Comparison of ENCODE assay signal across 32 mouse cellular contexts in the genomic region with DNA sequence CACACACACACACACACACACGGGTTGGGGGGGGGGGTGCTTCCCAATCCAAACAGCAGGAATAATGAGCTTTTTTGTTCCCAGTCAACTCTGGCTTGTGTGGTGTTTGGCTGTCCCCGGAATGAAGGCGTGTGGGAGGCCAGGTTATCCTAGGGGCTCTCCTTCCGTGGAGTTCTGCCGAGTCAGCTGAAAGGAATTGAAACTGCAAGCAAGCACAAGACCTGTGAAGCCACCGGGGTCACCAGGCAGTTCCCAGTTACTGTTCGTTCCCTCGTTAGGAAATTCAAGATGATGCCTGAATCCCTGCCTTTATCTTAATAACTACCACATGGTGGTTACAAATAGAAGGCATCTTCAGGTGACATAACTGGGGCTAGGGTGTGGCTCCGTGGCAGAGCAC. TPM values are rescaled to one million over a fixed set of nuclear protein-coding genes. Genes with fewer than 3 reads are reported as not detected.
DNase-seq lines count a peak whose midpoint lies in the region; ATAC-seq and TF ChIP-seq lines count a peak whose summit lies in the region.
"Had no signal": no experiment of that assay in that cellular context is flagged by ENCODE, and none has a peak within 500 bp of the region (broad histone marks: within the 10 kb centered on the region; RNA-seq: fewer than 3 reads in every experiment).

No protein-coding gene starts in this region.

- peaks cover 37% of the 10 kb centered on the region for H3K4me1 ChIP-seq in kidney, embryonic 16.5 days (ENCODE audit: insufficient read depth, low read length)
- no peaks in the 10 kb centered on the region for H3K4me1 ChIP-seq in ES-Bruce4 (ENCODE audit: control insufficient read depth, insufficient read depth, low read length)
- peaks cover 41% of the 10 kb centered on the region for H3K4me1 ChIP-seq in embryonic facial prominence, embryonic 12.5 days

- no peak for ATAC-seq in kidney, embryonic 16.5 days (ENCODE audit: low FRiP score, low TSS enrichment)
- no peak for ATAC-seq in embryonic facial prominence, embryonic 12.5 days (ENCODE audit: insufficient number of reproducible peaks, insufficient read depth, low FRiP score, low TSS enrichment)

- no peaks in the 10 kb centered on the region for H3K27me3 ChIP-seq in kidney, embryonic 16.5 days (ENCODE audit: insufficient read depth, low read length)
- no peaks in the 10 kb centered on the region for H3K27me3 ChIP-seq in ES-Bruce4 (ENCODE audit: control insufficient read depth, insufficient read depth, low read length, poor library complexity, severe bottlenecking)
- peaks cover 14% of the 10 kb centered on the region for H3K27me3 ChIP-seq in embryonic facial prominence, embryonic 12.5 days
- H3K27me3 ChIP-seq: hindbrain, embryonic 15.5 days had no signal

- intact Hi-C loops in gastrocnemius, postnatal 36 days (cut with DNase I), result no loop called here

- no peak for TF ChIP-seq EP300 in ES-Bruce4 (IDR thresholded peaks at IDR 0.05; ENCODE audit: insufficient read depth, low read depth, low read length)

- no peaks in the 10 kb centered on the region for H3K9me3 ChIP-seq in kidney, embryonic 16.5 days (ENCODE audit: low read length)
- H3K9me3 ChIP-seq in ES-Bruce4 (replicated peaks; ENCODE audit: control insufficient read depth, insufficient read depth, low read length, poor library complexity, severe bottlenecking), result no peaks in the 10 kb centered on the region
- H3K9me3 ChIP-seq in embryonic facial prominence, embryonic 12.5 days, result no peaks in the 10 kb centered on the region
- H3K9me3 ChIP-seq: forebrain, embryonic 13.5 days; hindbrain, embryonic 10.5 days; hindbrain, embryonic 15.5 days; limb, embryonic 12.5 days; liver, embryonic 15.5 days; midbrain, embryonic 10.5 days; midbrain, embryonic 15.5 days had no signal

- DNase-seq in kidney, postnatal 25 days, result no peak
- DNase-seq in A20 (ENCODE audit: low read depth, low spot score), result peak; percentile 52
- no peak for DNase-seq in cerebellum, adult 9-11 months
- DNase-seq in gastrocnemius, postnatal 36 days, result no peak
- no peak for DNase-seq in lung, postnatal 25 days (ENCODE audit: low spot score)
- DNase-seq: gastrocnemius, postnatal 25 days; right cerebral cortex, postnatal 25 days had no signal

- H3K9ac ChIP-seq in kidney, embryonic 16.5 days (replicated peaks; ENCODE audit: low read length), result no peak overlapping the region
- H3K9ac ChIP-seq in ES-Bruce4 (ENCODE audit: low read depth, poor library complexity, severe bottlenecking), result 0 out of 2 replicates have a peak overlapping the region, but pooled peaks have one; percentile 46
- peak overlapping the region; percentile 7; the same call in 1 of the 2 replicates for H3K9ac ChIP-seq in embryonic facial prominence, embryonic 12.5 days
- H3K9ac ChIP-seq: forebrain, embryonic 13.5 days; hindbrain, embryonic 15.5 days; limb, embryonic 12.5 days; liver, embryonic 15.5 days; lung, embryonic 14.5 days; midbrain, embryonic 15.5 days had no signal

- H3K4me3 ChIP-seq in kidney, embryonic 16.5 days (ENCODE audit: low read length), result no peak overlapping the region
- no peak overlapping the region for H3K4me3 ChIP-seq in ES-Bruce4 (ENCODE audit: low read depth, low read length)
- H3K4me3 ChIP-seq in embryonic facial prominence, embryonic 12.5 days, result no peak overlapping the region
- H3K4me3 ChIP-seq: forebrain, embryonic 13.5 days; hindbrain, embryonic 15.5 days; left cerebral cortex, adult 2 months; liver, embryonic 15.5 days; midbrain, embryonic 15.5 days had no signal

- H3K4me2 ChIP-seq in kidney, embryonic 16.5 days (replicated peaks; ENCODE audit: low read depth, low read length), result no peak overlapping the region
- no peak overlapping the region for H3K4me2 ChIP-seq in embryonic facial prominence, embryonic 12.5 days (replicated peaks)
- H3K4me2 ChIP-seq: forebrain, embryonic 13.5 days had no signal

- 17% methylated on average over 9 of the region's 9 CpGs for WGBS in kidney, embryonic 16.5 days
- WGBS in embryonic facial prominence, embryonic 12.5 days, result 21% methylated on average over 9 of the region's 9 CpGs

- no peak for TF ChIP-seq CTCF in ES-Bruce4 (IDR thresholded peaks at IDR 0.05; ENCODE audit: low read depth, low read length)

- peak overlapping the region; percentile 34; the same call in 1 of the 2 replicates for H3K27ac ChIP-seq in kidney, embryonic 16.5 days (ENCODE audit: low read length)
- no peak overlapping the region for H3K27ac ChIP-seq in ES-Bruce4 (ENCODE audit: insufficient read depth, low read length)
- H3K27ac ChIP-seq in embryonic facial prominence, embryonic 12.5 days, result no peak overlapping the region; the same call in 1 of the 2 replicates
- H3K27ac ChIP-seq: forebrain, embryonic 13.5 days; hindbrain, embryonic 15.5 days; liver, embryonic 15.5 days; midbrain, embryonic 10.5 days; midbrain, embryonic 15.5 days; stomach, postnatal 0 days had no signal

- TF ChIP-seq POLR2A in ES-Bruce4 (IDR thresholded peaks at IDR 0.05; ENCODE audit: insufficient read depth, low read length), result no peak

- no peaks in the 10 kb centered on the region for H3K36me3 ChIP-seq in kidney, embryonic 16.5 days (ENCODE audit: insufficient read depth, low read length)
- H3K36me3 ChIP-seq in ES-Bruce4 (ENCODE audit: control insufficient read depth, insufficient read depth, low read length, poor library complexity, severe bottlenecking), result no peaks in the 10 kb centered on the region
- no peaks in the 10 kb centered on the region for H3K36me3 ChIP-seq in embryonic facial prominence, embryonic 12.5 days
- H3K36me3 ChIP-seq: hindbrain, embryonic 10.5 days; hindbrain, embryonic 15.5 days; limb, embryonic 12.5 days; liver, embryonic 15.5 days; midbrain, embryonic 10.5 days; midbrain, embryonic 15.5 days had no signal

RNA-seq across cellular contexts. Expression of a gene that starts 7.4 kb away (rescaled TPM):
- 3.0 and 3.4 TPM in 2 replicates for polyA plus RNA-seq in kidney, embryonic 16.5 days (2015; fragmentation: Nextera tagmentation; extraction: Ambion mirVana)
- polyA plus RNA-seq in ES-Bruce4 (2011; ENCODE audit: insufficient read depth, insufficient read length, low read depth, missing spikeins), result 2.7 and 3.3 TPM in 2 replicates
- polyA plus RNA-seq in embryonic facial prominence, embryonic 12.5 days (2016; fragmentation: Nextera tagmentation; extraction: Ambion mirVana), result 9.6 and 9.9 TPM in 2 replicates
- 10 to 100 TPM; 68.2 to 86.2 TPM for total RNA-seq in gastrocnemius, postnatal 36 days (2021)
- total RNA-seq: megakaryocyte progenitor cell, adult 5-6 weeks; neutrophil, adult 5-6 weeks had no signal

RNA-seq across cellular contexts. Expression of a gene that starts 7.6 kb away (rescaled TPM):
- polyA plus RNA-seq in kidney, embryonic 16.5 days (2015; fragmentation: Nextera tagmentation; extraction: Ambion mirVana), result 1.6 and 2.2 TPM in 2 replicates
- polyA plus RNA-seq in ES-Bruce4 (2011; ENCODE audit: insufficient read depth, insufficient read length, low read depth, missing spikeins), result 0.88 and 1.5 TPM in 2 replicates
- 3.6 and 4.7 TPM in 2 replicates for polyA plus RNA-seq in embryonic facial prominence, embryonic 12.5 days (2016; fragmentation: Nextera tagmentation; extraction: Ambion mirVana)
- total RNA-seq in gastrocnemius, postnatal 36 days (2021), result not detected
- total RNA-seq: gastrocnemius, postnatal 25 days; megakaryocyte progenitor cell, adult 5-6 weeks; neutrophil, adult 5-6 weeks had no signal
- polyA plus RNA-seq: activated CD4-positive, CD25-positive, alpha-beta regulatory T cell, adult 4 months had no signal

RNA-seq across cellular contexts. Expression of a gene that starts 24.0 kb away (rescaled TPM):
- 11.5 and 14.5 TPM in 2 replicates for polyA plus RNA-seq in kidney, embryonic 16.5 days (2015; fragmentation: Nextera tagmentation; extraction: Ambion mirVana)
- polyA plus RNA-seq in ES-Bruce4 (2011; ENCODE audit: insufficient read depth, insufficient read length, low read depth, missing spikeins), result 6.9 and 8.9 TPM in 2 replicates
- polyA plus RNA-seq in embryonic facial prominence, embryonic 12.5 days (2016; fragmentation: Nextera tagmentation; extraction: Ambion mirVana), result 6.3 and 7.6 TPM in 2 replicates
- not detected for total RNA-seq in gastrocnemius, postnatal 36 days (2021)
- total RNA-seq: adrenal gland, adult 2 months; adrenal gland, postnatal 36 days; gastrocnemius, postnatal 25 days; heart, adult 8-10 months; heart, postnatal 14 days; layer of hippocampus, postnatal 14 days; left cerebral cortex, adult 2 months; left cerebral cortex, postnatal 25 days; liver, adult 2 months; neutrophil, adult 5-6 weeks had no signal
- polyA plus RNA-seq: activated CD4-positive, CD25-positive, alpha-beta regulatory T cell, adult 4 months; adrenal gland, adult 2 months; cortical plate, adult 2 months; forebrain, embryonic 13.5 days; heart, embryonic 14.5 days; hindbrain, embryonic 15.5 days; midbrain, embryonic 15.5 days had no signal
